Mouse (Mus musculus) c-Kit-positive CD71-negative TER-119-negative erythroid progenitor cells, embryonic 14.5 days (primary cell): Measurements from ENCODE around the gene Phactr3.
A peak's percentile ranks its signal among the peaks of the same experiment; 100 is the strongest.
"Not testable (repeated sequence)": the region's sequence is repeated elsewhere in the genome, so short reads cannot be mapped to it uniquely, and the experiment has no call there.

Experiments used
- DNase-seq: peaks from one replicate; pipeline ENCODE4 v3.0.0-alpha.2; 2013; ENCODE audit warnings: low read depth

Phactr3 gene

DNA sequence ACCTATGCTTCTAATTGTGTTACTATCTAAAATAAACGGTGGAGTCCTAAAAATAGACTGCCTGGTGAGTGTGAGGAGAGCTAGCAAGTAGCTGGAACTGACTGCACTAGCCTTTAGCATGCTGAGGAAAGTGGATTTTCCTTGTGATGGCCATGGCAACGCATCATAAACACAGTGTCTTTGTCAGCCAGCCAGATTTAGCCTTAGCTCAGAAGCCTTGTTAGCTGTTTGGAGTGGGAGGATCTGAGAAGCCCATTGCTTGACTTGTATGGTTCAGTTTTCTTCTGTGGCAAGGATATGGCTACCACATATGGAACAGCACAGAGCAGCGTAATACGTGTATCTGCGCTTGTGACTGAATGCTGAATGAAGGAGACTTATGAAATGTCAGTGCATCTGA, 210.8 kb downstream of the Phactr3 start:
- DNase-seq, result no peak

- no peak for DNase-seq
These were observed 211.2 kb downstream of the Phactr3 start for GRCm38 (mm10) chr2:178329986-178330385.

- DNase-seq, result no peak
These were observed 219.1 kb downstream of the Phactr3 start for GRCm38 (mm10) chr2:178337878-178338277.

DNA sequence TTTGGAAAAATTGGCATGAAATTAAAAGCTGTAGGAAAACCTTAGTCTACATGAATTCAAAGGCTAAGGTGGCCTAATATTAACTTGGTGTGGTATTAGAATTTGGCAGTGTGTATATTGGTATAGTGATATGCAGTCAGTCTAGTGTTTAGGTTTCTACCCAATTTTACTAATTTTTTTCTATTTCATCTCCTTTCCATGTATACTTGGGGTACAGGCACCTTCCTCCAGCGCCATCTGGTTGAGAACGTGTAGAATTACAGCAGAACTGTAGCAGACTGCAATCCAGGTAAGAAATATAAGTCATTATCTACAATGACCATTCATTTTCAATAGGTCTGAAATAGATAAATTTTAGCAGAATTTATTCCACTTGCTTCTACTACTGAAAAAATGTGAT, 220.3 kb downstream of the Phactr3 start:
- peak; percentile 5 for DNase-seq

- DNase-seq, result not testable (repeated sequence)
These were observed 223.3 kb downstream of the Phactr3 start for GRCm38 (mm10) chr2:178342105-178342504.

GRCm38 (mm10) chr2:178342597-178342996, 223.8 kb downstream of the Phactr3 start:
- DNase-seq, result no peak
